Mouse (Mus musculus) thymus, adult 2 months (tissue): ENCODE measurements around the gene Vti1a.

Experiments
- CTCF ChIP-seq: fragments of 200-500 bp; IDR thresholded peaks from 2 replicates; pipeline ENCODE4 v1.5.1; 2012; ENCODE audit warnings: mild to moderate bottlenecking, control low read depth, low read length, moderate library complexity, borderline replicate concordance; ENCODE audit not compliant: control insufficient read depth, poor library complexity, insufficient read depth; ENCODE audit errors: extremely low read depth
- POLR2A ChIP-seq: fragments of 200-500 bp; IDR thresholded peaks from 2 replicates; pipeline ENCODE4 v1.6.1; 2012; ENCODE audit warnings: mild to moderate bottlenecking, low read length, control low read depth, moderate library complexity; ENCODE audit not compliant: control insufficient read depth, poor library complexity, insufficient read depth; ENCODE audit errors: extremely low read depth

- TF ChIP-seq CTCF (no peak), POLR2A (no peak)
Observed at GRCm38 (mm10) chr19:55299378-55299777, 16.7 kb upstream of the Vti1a start.
